Mouse (Mus musculus): ENCODE measurements at regions not wholly inside any gene's neighbourhood (a gene's known extent, or its start where the extent isn't known, plus 50 kb on each side); places are given as distances from the start of the nearest gene placed in this dataset.
"Not testable (repeated sequence)": the region's sequence is repeated elsewhere in the genome, so short reads cannot be mapped to it uniquely, and the experiment has no call there.

GRCm38 (mm10) chr12:19387706-19388105 lies 566.6 kb upstream of the Gm21863 start:
- H3K9me3 ChIP-seq; H3K27me3 ChIP-seq; H3K27ac ChIP-seq (replicated peaks); H3K4me1 ChIP-seq; ATAC-seq (ENCODE audit: low FRiP score, low read depth); H3K36me3 ChIP-seq; H3K9ac ChIP-seq (replicated peaks): not testable (repeated sequence)
- Histone ChIP-seq H3K4me2 (replicated peaks) (peak overlapping the region; percentile 30), H3K4me3 (peak overlapping the region; percentile 39)
- 6% methylated on average over 28 of the region's 53 CpGs for WGBS

All from midbrain, embryonic 12.5 days (tissue).